Mouse (Mus musculus): Measurements from ENCODE around the gene Cebpz.
A peak's percentile ranks its signal among the peaks of the same experiment; 100 is the strongest.

Cebpz gene

DNA sequence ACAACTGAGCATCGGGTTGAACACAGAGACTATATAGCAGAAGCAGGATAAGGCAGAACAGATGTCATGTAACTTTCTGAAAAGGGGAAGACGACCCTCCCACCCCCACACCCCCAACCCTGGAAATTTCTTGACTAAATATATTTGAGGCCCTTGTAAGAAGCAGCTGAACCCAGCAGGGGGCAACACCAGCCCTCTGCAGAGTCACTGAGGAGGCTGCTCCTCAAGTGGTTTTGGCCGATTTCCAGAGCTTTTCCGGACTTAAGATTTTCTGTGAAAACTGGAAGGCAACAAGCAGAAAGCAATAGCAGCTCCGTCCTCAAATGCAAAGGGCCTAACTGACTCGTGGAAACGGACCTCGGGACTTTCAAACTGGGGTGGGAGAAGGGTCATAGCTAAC is 41.5 kb downstream of the Cebpz start:
- DNase-seq (ENCODE audit: extremely low spot score): no peak

DNA sequence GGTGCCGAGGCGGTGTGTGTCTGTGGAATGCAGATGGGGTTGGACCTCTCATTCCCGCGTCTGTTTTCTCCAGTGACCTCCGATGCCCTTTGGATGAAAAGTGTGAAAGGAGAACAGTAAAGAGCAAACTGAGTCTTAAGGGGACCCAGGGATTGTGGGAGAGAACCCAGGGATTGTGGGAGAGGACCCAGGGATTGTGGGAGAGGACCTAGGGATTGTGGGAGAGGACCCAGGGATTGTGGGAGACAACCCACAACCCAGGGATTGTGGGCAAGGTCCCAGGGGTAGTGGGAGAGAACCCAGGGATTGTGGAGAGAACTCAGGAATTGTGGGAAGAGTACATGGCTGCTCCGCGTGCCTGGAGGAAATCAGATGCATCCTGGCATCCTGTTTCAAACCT is 41.9 kb downstream of the Cebpz start:
- no peak for DNase-seq (ENCODE audit: extremely low spot score)

DNA sequence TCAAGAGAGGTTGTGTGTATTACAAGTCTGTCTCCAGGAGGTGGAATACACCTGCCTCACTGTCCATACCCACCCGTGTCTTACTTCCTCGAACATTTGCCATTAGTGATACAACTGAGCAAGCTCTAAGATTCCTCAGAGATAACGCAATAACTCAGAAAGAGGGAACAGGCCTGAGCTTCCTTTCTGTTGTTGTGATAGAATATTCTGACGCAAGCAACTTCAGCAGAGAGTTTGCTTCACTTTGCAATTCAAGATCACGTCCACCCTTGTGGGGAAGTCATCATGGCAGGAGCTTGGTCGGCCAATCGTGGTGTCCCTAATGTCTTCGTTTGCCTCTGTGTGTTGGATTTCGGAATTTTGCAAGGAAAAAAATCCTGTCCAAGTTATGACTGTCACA is 45.8 kb downstream of the Cebpz start:
- no peak for DNase-seq (ENCODE audit: extremely low spot score)

DNA sequence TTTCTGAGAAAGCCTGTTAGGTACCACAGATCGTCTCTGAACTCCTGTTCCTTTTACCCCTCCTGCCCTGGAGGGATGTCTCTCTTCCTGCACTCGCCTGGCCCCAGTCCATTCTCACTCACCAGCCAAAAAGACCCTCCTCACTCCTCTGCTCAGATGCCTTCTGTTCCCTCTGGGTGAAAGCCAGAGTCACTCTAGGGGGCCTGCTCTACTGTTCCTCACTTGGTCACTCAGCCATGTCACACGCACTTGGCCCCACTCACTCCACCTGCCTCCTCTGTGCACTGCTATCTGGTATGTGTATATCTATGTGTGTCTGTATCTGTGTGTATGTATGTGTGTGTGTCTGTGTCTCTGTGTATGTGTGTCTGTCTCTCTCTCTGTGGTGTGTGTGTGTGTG is 47.7 kb downstream of the Cebpz start:
- DNase-seq (ENCODE audit: extremely low spot score): no peak

DNA sequence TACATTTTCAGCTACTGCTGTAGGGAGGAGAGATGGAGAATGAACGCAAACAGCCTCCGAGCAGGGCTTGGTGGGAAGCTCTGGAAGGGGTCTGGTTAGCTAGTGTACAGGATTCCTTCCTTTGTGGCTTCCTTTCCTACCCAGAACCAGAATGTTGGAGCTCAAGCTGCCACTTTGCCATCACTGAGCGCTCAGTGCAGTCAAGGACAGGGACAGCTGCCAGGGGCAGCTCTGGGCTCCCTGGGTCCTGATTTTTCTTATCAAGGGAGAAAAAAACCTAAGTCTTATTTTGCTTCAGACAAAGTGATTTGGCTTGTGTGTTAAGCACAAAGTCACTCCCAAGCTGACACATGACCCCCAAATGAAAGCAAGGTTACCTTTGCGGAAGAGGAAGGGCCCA is 48.3 kb downstream of the Cebpz start:
- DNase-seq (ENCODE audit: extremely low spot score): no peak

DNA sequence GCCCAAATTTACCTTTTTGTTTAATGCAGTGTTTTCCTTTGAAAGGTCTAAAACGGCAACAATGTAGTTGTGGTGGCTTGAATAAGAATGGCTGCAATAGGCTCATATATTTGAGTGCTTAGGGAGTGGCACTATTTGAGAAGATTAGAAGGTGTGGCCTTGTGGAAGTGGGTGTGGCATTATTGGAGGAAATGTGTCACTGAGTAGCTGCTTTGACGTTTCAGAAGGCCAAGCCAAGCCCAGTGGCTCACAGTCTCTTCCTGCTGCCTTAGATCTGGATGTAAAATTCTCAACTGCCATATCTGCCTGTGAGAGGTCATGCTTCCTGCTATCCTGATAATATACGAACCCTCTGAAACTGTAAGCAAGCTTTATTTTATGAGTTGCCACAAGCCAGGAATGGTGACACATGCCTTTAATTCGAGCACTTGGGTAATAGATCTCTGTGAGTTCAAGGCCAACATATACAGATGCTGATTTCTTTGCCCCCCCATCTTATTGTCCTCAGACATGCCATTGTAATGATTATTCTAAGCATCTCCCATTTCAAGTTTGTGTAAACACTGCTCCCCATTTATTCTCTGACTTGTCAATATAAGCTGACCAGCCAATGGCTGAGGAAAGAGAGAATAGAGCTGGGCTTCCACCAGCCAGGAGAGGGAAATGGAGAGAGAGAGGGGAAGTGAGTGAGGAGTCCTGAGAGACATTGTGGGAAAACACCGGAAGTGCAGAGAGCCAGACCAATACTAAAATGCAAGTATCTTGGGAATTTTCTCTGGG is 51.4 kb downstream of the Cebpz start:
- DNase-seq (ENCODE audit: extremely low spot score): no peak

DNA sequence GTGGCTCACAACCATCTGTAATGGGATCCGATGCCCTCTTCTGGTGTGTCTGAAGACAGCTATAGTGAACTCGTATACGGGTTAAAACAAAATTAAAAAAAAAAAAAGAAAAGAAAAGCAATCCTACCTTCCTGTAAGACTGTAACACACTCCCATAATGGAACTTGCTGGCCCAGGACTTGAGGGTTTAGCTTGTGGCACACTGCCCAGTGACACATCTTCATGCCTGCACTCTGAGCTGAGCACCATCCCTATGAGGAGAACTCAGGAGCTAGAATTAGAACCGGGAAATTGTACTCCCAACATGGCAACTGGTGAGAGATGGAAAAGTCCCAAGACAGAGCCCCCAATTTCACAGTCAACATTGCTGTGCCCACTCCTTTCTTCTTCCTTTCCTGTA is 53.6 kb downstream of the Cebpz start:
- no peak for DNase-seq (ENCODE audit: extremely low spot score)

DNA sequence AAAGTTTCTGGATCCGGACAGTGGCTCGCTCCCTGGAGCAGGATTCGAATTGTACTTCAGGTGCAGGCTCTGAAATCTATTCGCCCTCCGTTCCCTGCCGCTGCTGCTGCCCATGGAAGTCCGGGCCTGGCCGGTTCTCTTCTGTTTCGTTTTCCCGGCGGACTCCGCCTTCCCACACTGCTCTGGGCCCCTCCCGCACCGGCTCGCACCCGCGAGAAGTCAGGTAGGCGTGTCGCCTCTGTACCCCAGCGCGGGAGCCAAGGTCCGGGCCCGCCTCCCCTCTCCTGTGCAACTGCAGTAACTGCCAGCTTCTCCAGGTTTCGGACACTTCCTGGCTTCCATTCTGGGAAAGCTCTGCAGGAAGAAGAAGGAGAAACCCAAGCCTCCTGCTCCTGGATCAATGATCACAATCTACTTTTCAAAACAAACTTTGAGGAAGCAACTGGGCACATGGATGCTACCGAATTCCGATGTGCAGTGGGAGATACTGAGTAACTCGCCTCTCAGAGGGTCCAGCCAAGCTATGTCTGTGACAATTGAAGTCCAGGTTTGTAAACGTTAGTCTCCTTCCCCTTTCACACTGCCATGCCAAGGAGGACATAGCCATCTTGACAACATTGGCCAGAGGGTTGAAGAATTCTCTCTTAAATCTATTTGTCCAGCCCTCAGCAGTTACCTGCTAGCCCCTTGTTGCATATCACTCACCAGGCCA is 54.3 kb downstream of the Cebpz start, which contains the start of gene Eif2ak2:
Eif2ak2 (minus strand) TSS at position 173 of the 712 bp plus-strand sequence.
- peak; percentile 84 for DNase-seq (ENCODE audit: extremely low spot score)

DNA sequence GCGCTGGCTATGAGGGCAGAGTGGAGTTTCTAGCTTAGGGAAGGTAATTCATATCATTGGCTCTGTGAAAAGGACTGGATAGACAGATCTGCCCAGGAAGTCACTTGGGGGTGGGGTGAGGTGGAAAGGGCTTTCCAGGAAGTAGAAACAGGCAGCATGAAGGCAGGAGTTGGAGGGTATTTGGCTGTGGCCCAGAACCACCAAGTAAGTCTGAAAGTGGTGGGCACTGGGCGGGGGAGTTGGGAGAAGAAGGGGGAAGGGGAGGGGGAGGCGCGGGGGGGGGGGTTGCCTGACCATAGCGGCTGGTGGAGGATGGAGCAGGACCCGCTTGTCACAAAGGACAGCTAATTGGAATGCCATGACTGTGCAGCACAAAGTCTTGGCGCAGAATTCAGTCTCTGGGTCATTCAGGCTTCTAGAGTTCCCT is 55.0 kb downstream of the Cebpz start:
- DNase-seq (ENCODE audit: extremely low spot score): no peak

DNA sequence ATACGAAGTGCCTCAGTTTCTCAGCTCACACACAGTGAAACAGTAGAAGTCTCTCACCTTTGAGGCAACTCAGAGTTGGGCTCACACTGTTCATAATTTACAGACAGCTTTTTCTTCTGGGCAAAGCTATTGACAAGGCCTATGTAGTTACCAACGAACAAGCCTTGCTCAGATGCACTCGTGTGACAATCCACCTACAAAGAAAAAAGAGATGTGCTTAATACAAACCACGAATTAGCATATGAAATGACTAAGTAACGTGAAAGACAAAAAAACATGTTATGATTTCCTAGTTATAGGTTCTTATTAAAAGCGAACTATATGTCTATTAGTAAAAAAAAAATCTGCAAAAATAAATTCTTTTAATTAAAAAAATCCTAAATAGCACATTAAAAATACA is 63.0 kb downstream of the Cebpz start:
- no peak for DNase-seq (ENCODE audit: extremely low spot score)
